Mouse (Mus musculus): ENCODE measurements around the gene Tnk1. TPM values are rescaled to one million over a fixed set of nuclear protein-coding genes. Genes with fewer than 3 reads are reported as not detected.

Gene Tnk1
- total RNA-seq, 2 experiments from 2014 or later, result not detected

DNA sequence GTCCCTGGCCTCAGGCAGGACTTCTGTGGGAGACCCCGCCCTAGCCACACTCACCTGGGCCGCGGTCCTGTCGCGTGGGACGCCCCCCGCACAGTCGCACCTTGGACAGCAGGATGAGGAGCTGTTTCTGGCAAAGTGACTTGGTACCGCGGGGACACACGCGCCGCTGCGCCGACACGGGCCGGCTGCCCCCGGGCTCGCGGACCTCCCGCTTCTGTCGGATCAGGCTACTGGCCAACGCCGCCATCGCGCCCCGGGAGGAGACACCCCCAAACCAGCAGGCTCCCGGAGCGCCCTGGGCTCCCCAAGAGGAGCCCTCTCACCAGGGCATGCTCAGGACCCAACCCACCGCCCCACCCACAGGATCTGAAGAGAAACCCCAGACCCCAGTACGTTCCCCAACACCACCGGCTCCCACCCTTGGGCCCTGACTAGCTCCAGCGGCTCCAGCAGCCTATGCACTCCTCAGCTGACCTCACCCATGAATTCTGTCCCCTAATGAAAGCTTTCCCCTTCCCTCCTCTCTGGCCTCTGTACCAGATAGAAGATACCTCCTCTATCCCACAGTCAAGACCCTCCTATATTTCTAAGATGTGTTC, 57.1 kb downstream of the Tnk1 start, which contains the start of gene Fgf11:
Gene Fgf11 (minus strand): TSS at position 479 of the 599 bp plus-strand sequence.
- DNase-seq, result no peak

Small RNA genes within 50 kb of the gene (microRNA-seq; reads per million reads assigned to microRNA genes)
- gene Mir6924, result 0 reads per million in 2 experiments

Other genes starting within 250 kb of the Tnk1 start
- not detected for gene Shbg, start 240.8 kb downstream of the Tnk1 start, total RNA-seq (2021)
- gene Sat2, start 236.7 kb downstream of the Tnk1 start, total RNA-seq (2021), result 1 to 10 TPM; 5.3 to 6.7 TPM
- gene Fxr2, start 225.7 kb downstream of the Tnk1 start, total RNA-seq (2021), result 10 to 100 TPM; 81.4 to 83.6 TPM
- gene Sox15, start 203.4 kb downstream of the Tnk1 start, total RNA-seq (2021), result not detected
- 10 to 100 TPM; 34.3 to 36.3 TPM for gene Mpdu1, start 196.1 kb downstream of the Tnk1 start, total RNA-seq (2021)
- 1 to 10 TPM; 4.0 to 6.0 TPM for gene Cd68, start 192.6 kb downstream of the Tnk1 start, total RNA-seq (2021)
- gene Eif4a1, start 186.3 kb downstream of the Tnk1 start, total RNA-seq (2021), result 100 to 1,000 TPM; 535 to 537 TPM
- 10 to 100 TPM; 58.0 to 61.3 TPM for gene Senp3, start 176.6 kb downstream of the Tnk1 start, total RNA-seq (2021)
- 1 to 10 TPM; 2.3 to 2.6 TPM for gene Tnfsf13, start 172.9 kb downstream of the Tnk1 start, total RNA-seq (2021)
- 10 to 100 TPM; 13.7 to 16.4 TPM for gene Tnfsf12, start 162.9 kb downstream of the Tnk1 start, total RNA-seq (2021)
- gene Tnfsfm13, start 162.6 kb downstream of the Tnk1 start, total RNA-seq (2021), result 1 to 10 TPM; 1.9 to 3.0 TPM
- 10 to 100 TPM; 53.7 TPM for gene Polr2a, start 100.1 kb downstream of the Tnk1 start, total RNA-seq (2021)
- not detected for gene Slc35g3, start 96.8 kb downstream of the Tnk1 start, total RNA-seq (2021)
- gene Zbtb4, start 92.8 kb downstream of the Tnk1 start, total RNA-seq (2021), result 10 to 100 TPM; 34.1 to 36.8 TPM
- gene Chrnb1, start 62.8 kb downstream of the Tnk1 start, total RNA-seq (2021), result 1 to 10 TPM; 3.1 to 5.1 TPM
- 1 to 10 TPM; 3.1 to 3.7 TPM for gene Fgf11, start 56.9 kb downstream of the Tnk1 start, total RNA-seq (2021)
- under 1 TPM; 0.60 to 0.92 TPM for gene Tmem102, start 53.1 kb downstream of the Tnk1 start, total RNA-seq (2021)
- gene Gm39566, start 43.4 kb downstream of the Tnk1 start, total RNA-seq (2021), result not detected
- not detected for gene Spem2, start 40.3 kb downstream of the Tnk1 start, total RNA-seq (2021)
- not detected for gene Spem1, start 36.5 kb downstream of the Tnk1 start, total RNA-seq (2021)
- gene Nlgn2, start 20.9 kb downstream of the Tnk1 start, total RNA-seq (2021), result 10 to 100 TPM; 11.0 to 11.6 TPM
- 100 to 1,000 TPM; 143 to 166 TPM for gene Tmem256, start 20.2 kb downstream of the Tnk1 start, total RNA-seq (2021)
- gene Plscr3, start 12.4 kb downstream of the Tnk1 start, total RNA-seq (2021), result 10 to 100 TPM; 59.7 to 59.9 TPM
- not detected for gene Tmem95, start 19.3 kb upstream of the Tnk1 start, total RNA-seq (2021)
- gene Kctd11, start 22.7 kb upstream of the Tnk1 start, total RNA-seq (2021), result 1 to 10 TPM; 3.3 TPM
- gene Acap1, start 36.8 kb upstream of the Tnk1 start, total RNA-seq (2021), result 1 to 10 TPM; 2.8 to 3.2 TPM
- gene 2810408A11Rik, start 42.3 kb upstream of the Tnk1 start, total RNA-seq (2021), result 1 to 10 TPM; 5.2 to 6.2 TPM
- gene Neurl4, start 42.3 kb upstream of the Tnk1 start, total RNA-seq (2021), result 10 to 100 TPM; 45.8 to 48.5 TPM
- 10 to 100 TPM; 29.6 to 33.0 TPM for gene Gps2, start 55.2 kb upstream of the Tnk1 start, total RNA-seq (2021)
- 100 to 1,000 TPM; 550 to 556 TPM for gene Eif5a, start 63.2 kb upstream of the Tnk1 start, total RNA-seq (2021)
- 10 to 100 TPM; 24.8 to 35.7 TPM for gene Ybx2, start 77.1 kb upstream of the Tnk1 start, total RNA-seq (2021)
- gene Slc2a4, start 89.5 kb upstream of the Tnk1 start, total RNA-seq (2021), result 100 to 1,000 TPM in 1 of 2 experiments, 10 to 100 TPM in 1; 97.9 to 101 TPM
- under 1 TPM in 1 of 2 experiments, not detected in 1; 0.76 TPM for gene Cldn7, start 106.0 kb upstream of the Tnk1 start, total RNA-seq (2021)
- 100 to 1,000 TPM; 132 to 144 TPM for gene Ctdnep1, start 122.4 kb upstream of the Tnk1 start, total RNA-seq (2021)
- gene Elp5, start 123.8 kb upstream of the Tnk1 start, total RNA-seq (2021), result 10 to 100 TPM; 63.1 to 64.6 TPM
- gene Gabarap, start 132.4 kb upstream of the Tnk1 start, total RNA-seq (2021), result 100 to 1,000 TPM; 271 TPM
- gene Phf23, start 137.0 kb upstream of the Tnk1 start, total RNA-seq (2021), result 10 to 100 TPM; 25.0 to 30.3 TPM
- gene Dvl2, start 141.9 kb upstream of the Tnk1 start, total RNA-seq (2021), result 10 to 100 TPM; 13.1 to 14.0 TPM
- 100 to 1,000 TPM; 862 to 957 TPM for gene Acadvl, start 156.7 kb upstream of the Tnk1 start, total RNA-seq (2021)
- 10 to 100 TPM; 13.2 to 15.5 TPM for gene Dlg4, start 158.2 kb upstream of the Tnk1 start, total RNA-seq (2021)
- not detected for gene Asgr1, start 195.4 kb upstream of the Tnk1 start, total RNA-seq (2021)
- not detected for gene Asgr2, start 233.9 kb upstream of the Tnk1 start, total RNA-seq (2021)

Data from heart, postnatal 4 days (tissue).